Mouse (Mus musculus): Measurements from ENCODE around the gene Dnm3. TPM values are rescaled to one million over a fixed set of nuclear protein-coding genes. Genes with fewer than 3 reads are reported as not detected.
A peak's percentile ranks its signal among the peaks of the same experiment; 100 is the strongest.

Gene Dnm3
- polyA plus RNA-seq, 1 experiment from 2014 or later, result 12.9 TPM

- H3K27me3 ChIP-seq (ENCODE audit: control insufficient read depth, insufficient read depth, low read length), result no peaks in the 10 kb centered on the region
- H3K9me3 ChIP-seq (ENCODE audit: control insufficient read depth, low read length), result no peaks in the 10 kb centered on the region
- peak overlapping the region; percentile 77 for H3K27ac ChIP-seq (ENCODE audit: low read depth, low read length)
- no peak overlapping the region for H3K4me2 ChIP-seq (ENCODE audit: low read depth)
- DNase-seq (ENCODE audit: low spot score), result peak; percentile 66
- ATAC-seq (ENCODE audit: insufficient read depth, low FRiP score, low TSS enrichment), result no peak
- peak overlapping the region; percentile 32 for H3K9ac ChIP-seq (ENCODE audit: low read length)
- H3K4me3 ChIP-seq (ENCODE audit: low read depth, low read length), result no peak overlapping the region
- WGBS, result 43% methylated on average over 23 of the region's 23 CpGs
- H3K4me1 ChIP-seq (ENCODE audit: control insufficient read depth, insufficient read depth, low read length), result peaks cover 13% of the 10 kb centered on the region
- H3K36me3 ChIP-seq (ENCODE audit: control insufficient read depth, insufficient read depth, low read length), result no peaks in the 10 kb centered on the region
Observed at GRCm38 (mm10) chr1:162004821-162005770, 472.7 kb downstream of the Dnm3 start.

GRCm38 (mm10) chr1:162004518-162004780, 473.4 kb downstream of the Dnm3 start:
- 56% methylated on average over 7 of the region's 7 CpGs for WGBS
- Histone ChIP-seq H3K4me1 (ENCODE audit: control insufficient read depth, insufficient read depth, low read length) (peaks cover 17% of the 10 kb centered on the region), H3K27ac (ENCODE audit: low read depth, low read length) (peak overlapping the region; percentile 77), H3K9ac (ENCODE audit: low read length) (peak overlapping the region; percentile 32; the same call in 1 of the 2 replicates), H3K27me3 (ENCODE audit: control insufficient read depth, insufficient read depth, low read length) (no peaks in the 10 kb centered on the region), H3K36me3 (ENCODE audit: control insufficient read depth, insufficient read depth, low read length) (no peaks in the 10 kb centered on the region), H3K9me3 (ENCODE audit: control insufficient read depth, low read length) (no peaks in the 10 kb centered on the region), H3K4me3 (ENCODE audit: low read depth, low read length) (no peak overlapping the region), H3K4me2 (ENCODE audit: low read depth) (no peak overlapping the region)
- no peak for ATAC-seq (ENCODE audit: insufficient read depth, low FRiP score, low TSS enrichment)
- no peak for DNase-seq (ENCODE audit: low spot score)

- ATAC-seq (ENCODE audit: insufficient read depth, low FRiP score, low TSS enrichment) (no peak), DNase-seq (ENCODE audit: low spot score) (no peak)
- Histone ChIP-seq H3K4me3 (ENCODE audit: low read depth, low read length) (no peak overlapping the region), H3K9me3 (ENCODE audit: control insufficient read depth, low read length) (no peaks in the 10 kb centered on the region), H3K9ac (ENCODE audit: low read length) (peak overlapping the region; percentile 32; the same call in 1 of the 2 replicates), H3K4me2 (ENCODE audit: low read depth) (no peak overlapping the region), H3K36me3 (ENCODE audit: control insufficient read depth, insufficient read depth, low read length) (no peaks in the 10 kb centered on the region), H3K27ac (ENCODE audit: low read depth, low read length) (peak overlapping the region; percentile 77), H3K4me1 (ENCODE audit: control insufficient read depth, insufficient read depth, low read length) (peaks cover 18% of the 10 kb centered on the region), H3K27me3 (ENCODE audit: control insufficient read depth, insufficient read depth, low read length) (no peaks in the 10 kb centered on the region)
- 60% methylated on average over 14 of the region's 14 CpGs for WGBS
Observed at GRCm38 (mm10) chr1:162003729-162004517, 473.9 kb downstream of the Dnm3 start.

- Histone ChIP-seq H3K4me1 (ENCODE audit: control insufficient read depth, insufficient read depth, low read length) (peaks cover 18% of the 10 kb centered on the region), H3K36me3 (ENCODE audit: control insufficient read depth, insufficient read depth, low read length) (no peaks in the 10 kb centered on the region), H3K27me3 (ENCODE audit: control insufficient read depth, insufficient read depth, low read length) (no peaks in the 10 kb centered on the region), H3K9me3 (ENCODE audit: control insufficient read depth, low read length) (no peaks in the 10 kb centered on the region), H3K27ac (ENCODE audit: low read depth, low read length) (peak overlapping the region; percentile 50), H3K4me2 (ENCODE audit: low read depth) (no peak overlapping the region), H3K9ac (ENCODE audit: low read length) (no peak overlapping the region), H3K4me3 (ENCODE audit: low read depth, low read length) (no peak overlapping the region)
- DNase-seq (ENCODE audit: low spot score) (no peak), ATAC-seq (ENCODE audit: insufficient read depth, low FRiP score, low TSS enrichment) (no peak)
- 55% methylated on average over 8 of the region's 8 CpGs for WGBS
Observed at GRCm38 (mm10) chr1:162001328-162001727, 476.5 kb downstream of the Dnm3 start.

- H3K4me2 ChIP-seq (ENCODE audit: low read depth), result no peak overlapping the region
- no peak overlapping the region for H3K4me3 ChIP-seq (ENCODE audit: low read depth, low read length)
- DNase-seq (ENCODE audit: low spot score) (peak; percentile 72), ATAC-seq (ENCODE audit: insufficient read depth, low FRiP score, low TSS enrichment) (peak; percentile 85)
- WGBS, result under 1% methylated on average over 4 of the region's 4 CpGs
- H3K27me3 ChIP-seq (ENCODE audit: control insufficient read depth, insufficient read depth, low read length), result no peaks in the 10 kb centered on the region
- H3K36me3 ChIP-seq (ENCODE audit: control insufficient read depth, insufficient read depth, low read length), result no peaks in the 10 kb centered on the region
- peak overlapping the region; percentile 27; the same call in 1 of the 2 replicates for H3K9ac ChIP-seq (ENCODE audit: low read length)
- peak overlapping the region; percentile 73 for H3K27ac ChIP-seq (ENCODE audit: low read depth, low read length)
- H3K4me1 ChIP-seq (ENCODE audit: control insufficient read depth, insufficient read depth, low read length), result peaks cover 18% of the 10 kb centered on the region
- no peaks in the 10 kb centered on the region for H3K9me3 ChIP-seq (ENCODE audit: control insufficient read depth, low read length)
Observed at GRCm38 (mm10) chr1:161999882-162000371, 477.9 kb downstream of the Dnm3 start.

GRCm38 (mm10) chr1:161999338-161999737, 478.5 kb downstream of the Dnm3 start:
- Histone ChIP-seq H3K4me2 (ENCODE audit: low read depth) (no peak overlapping the region), H3K36me3 (ENCODE audit: control insufficient read depth, insufficient read depth, low read length) (no peaks in the 10 kb centered on the region), H3K4me3 (ENCODE audit: low read depth, low read length) (no peak overlapping the region), H3K4me1 (ENCODE audit: control insufficient read depth, insufficient read depth, low read length) (peaks cover 14% of the 10 kb centered on the region), H3K27ac (ENCODE audit: low read depth, low read length) (peak overlapping the region; percentile 73), H3K27me3 (ENCODE audit: control insufficient read depth, insufficient read depth, low read length) (no peaks in the 10 kb centered on the region), H3K9me3 (ENCODE audit: control insufficient read depth, low read length) (no peaks in the 10 kb centered on the region), H3K9ac (ENCODE audit: low read length) (peak overlapping the region; percentile 33)
- peak; percentile 8; the same call in 1 of the 2 replicates for ATAC-seq (ENCODE audit: insufficient read depth, low FRiP score, low TSS enrichment)
- 30% methylated on average over 5 of the region's 5 CpGs for WGBS
- DNase-seq (ENCODE audit: low spot score), result no peak

GRCm38 (mm10) chr1:161998781-161999180, 479.1 kb downstream of the Dnm3 start:
- Histone ChIP-seq H3K4me2 (ENCODE audit: low read depth) (no peak overlapping the region), H3K36me3 (ENCODE audit: control insufficient read depth, insufficient read depth, low read length) (no peaks in the 10 kb centered on the region), H3K9me3 (ENCODE audit: control insufficient read depth, low read length) (no peaks in the 10 kb centered on the region), H3K27me3 (ENCODE audit: control insufficient read depth, insufficient read depth, low read length) (no peaks in the 10 kb centered on the region), H3K27ac (ENCODE audit: low read depth, low read length) (no peak overlapping the region), H3K4me1 (ENCODE audit: control insufficient read depth, insufficient read depth, low read length) (peaks cover 9% of the 10 kb centered on the region; the same call in 1 of the 2 replicates), H3K4me3 (ENCODE audit: low read depth, low read length) (no peak overlapping the region), H3K9ac (ENCODE audit: low read length) (no peak overlapping the region)
- WGBS, result 67% methylated on average over 4 of the region's 4 CpGs
- ATAC-seq (ENCODE audit: insufficient read depth, low FRiP score, low TSS enrichment) (no peak), DNase-seq (ENCODE audit: low spot score) (no peak)

GRCm38 (mm10) chr1:161992389-161992788, 485.4 kb downstream of the Dnm3 start:
- Histone ChIP-seq H3K27ac (ENCODE audit: low read depth, low read length) (no peak overlapping the region), H3K9ac (ENCODE audit: low read length) (no peak overlapping the region), H3K27me3 (ENCODE audit: control insufficient read depth, insufficient read depth, low read length) (no peaks in the 10 kb centered on the region), H3K4me1 (ENCODE audit: control insufficient read depth, insufficient read depth, low read length) (peaks cover 3% of the 10 kb centered on the region; the same call in 1 of the 2 replicates), H3K4me2 (ENCODE audit: low read depth) (no peak overlapping the region), H3K9me3 (ENCODE audit: control insufficient read depth, low read length) (no peaks in the 10 kb centered on the region), H3K4me3 (ENCODE audit: low read depth, low read length) (no peak overlapping the region), H3K36me3 (ENCODE audit: control insufficient read depth, insufficient read depth, low read length) (no peaks in the 10 kb centered on the region)
- no peak for DNase-seq (ENCODE audit: low spot score)
- 91% methylated on average over 7 of the region's 7 CpGs for WGBS
- ATAC-seq (ENCODE audit: insufficient read depth, low FRiP score, low TSS enrichment), result no peak
